Mouse (Mus musculus): ENCODE measurements around the gene Klhl35. TPM values are rescaled to one million over a fixed set of nuclear protein-coding genes. Genes with fewer than 3 reads are reported as not detected.
"Not testable (repeated sequence)": the region's sequence is repeated elsewhere in the genome, so short reads cannot be mapped to it uniquely, and the experiment has no call there.

The Klhl35 gene
- polyA plus RNA-seq, 1 experiment from 2014 or later = 0.76 TPM

- Histone ChIP-seq H3K4me3 (ENCODE audit: low read depth, low read length) (no peak overlapping the region), H3K9ac (ENCODE audit: low read depth, low read length) (no peak overlapping the region), H3K4me1 (replicated peaks; ENCODE audit: control insufficient read depth, insufficient read depth, low read length) (no peaks in the 10 kb centered on the region), H3K4me2 (replicated peaks; ENCODE audit: low read depth) (no peak overlapping the region), H3K36me3 (ENCODE audit: control insufficient read depth, insufficient read depth) (no peaks in the 10 kb centered on the region), H3K27ac (ENCODE audit: low read depth, low read length) (no peak overlapping the region), H3K27me3 (replicated peaks; ENCODE audit: control insufficient read depth, insufficient read depth, low read length) (no peaks in the 10 kb centered on the region), H3K9me3 (ENCODE audit: control insufficient read depth) (no peaks in the 10 kb centered on the region)
- 67% methylated on average over 5 of the region's 5 CpGs for WGBS
- no peak for TF ChIP-seq CTCF (IDR thresholded peaks at IDR 0.05; ENCODE audit: low read depth)
- no peak for ATAC-seq
Observed at GRCm38 (mm10) chr7:99489708-99490107, 23.9 kb downstream of the Klhl35 start.

GRCm38 (mm10) chr7:99499128-99499527 lies 33.3 kb downstream of the Klhl35 start:
- Histone ChIP-seq H3K27me3 (replicated peaks; ENCODE audit: control insufficient read depth, insufficient read depth, low read length) (no peaks in the 10 kb centered on the region), H3K4me1 (replicated peaks; ENCODE audit: control insufficient read depth, insufficient read depth, low read length) (no peaks in the 10 kb centered on the region), H3K9me3 (ENCODE audit: control insufficient read depth) (no peaks in the 10 kb centered on the region), H3K4me2 (replicated peaks; ENCODE audit: low read depth) (no peak overlapping the region), H3K9ac (ENCODE audit: low read depth, low read length) (no peak overlapping the region), H3K36me3 (ENCODE audit: control insufficient read depth, insufficient read depth) (no peaks in the 10 kb centered on the region), H3K27ac (ENCODE audit: low read depth, low read length) (no peak overlapping the region), H3K4me3 (ENCODE audit: low read depth, low read length) (no peak overlapping the region)
- 54% methylated on average over 1 of the region's 1 CpGs for WGBS
- TF ChIP-seq CTCF (IDR thresholded peaks at IDR 0.05; ENCODE audit: low read depth) = no peak
- ATAC-seq = no peak

GRCm38 (mm10) chr7:99500201-99500600 lies 34.4 kb downstream of the Klhl35 start:
- no peaks in the 10 kb centered on the region for H3K36me3 ChIP-seq (ENCODE audit: control insufficient read depth, insufficient read depth)
- TF ChIP-seq CTCF (IDR thresholded peaks at IDR 0.05; ENCODE audit: low read depth) = peak; percentile 98
- no peaks in the 10 kb centered on the region for H3K27me3 ChIP-seq (replicated peaks; ENCODE audit: control insufficient read depth, insufficient read depth, low read length)
- peak; percentile 41; the same call in 1 of the 2 replicates for ATAC-seq
- H3K4me3 ChIP-seq (ENCODE audit: low read depth, low read length) = no peak overlapping the region
- no peaks in the 10 kb centered on the region for H3K9me3 ChIP-seq (ENCODE audit: control insufficient read depth)
- H3K4me1 ChIP-seq (replicated peaks; ENCODE audit: control insufficient read depth, insufficient read depth, low read length) = no peaks in the 10 kb centered on the region
- no peak overlapping the region for H3K9ac ChIP-seq (ENCODE audit: low read depth, low read length)
- 4% methylated on average over 8 of the region's 8 CpGs for WGBS
- H3K4me2 ChIP-seq (replicated peaks; ENCODE audit: low read depth) = no peak overlapping the region
- H3K27ac ChIP-seq (ENCODE audit: low read depth, low read length) = no peak overlapping the region

- no peaks in the 10 kb centered on the region for H3K4me1 ChIP-seq (replicated peaks; ENCODE audit: control insufficient read depth, insufficient read depth, low read length)
- H3K4me2 ChIP-seq (replicated peaks; ENCODE audit: low read depth) = no peak overlapping the region
- no peak overlapping the region for H3K9ac ChIP-seq (ENCODE audit: low read depth, low read length)
- H3K27me3 ChIP-seq (replicated peaks; ENCODE audit: control insufficient read depth, insufficient read depth, low read length) = no peaks in the 10 kb centered on the region
- no peak overlapping the region for H3K4me3 ChIP-seq (ENCODE audit: low read depth, low read length)
- WGBS = 30% methylated on average over 5 of the region's 5 CpGs
- H3K27ac ChIP-seq (ENCODE audit: low read depth, low read length) = no peak overlapping the region
- no peak for ATAC-seq
- H3K36me3 ChIP-seq (ENCODE audit: control insufficient read depth, insufficient read depth) = no peaks in the 10 kb centered on the region
- no peaks in the 10 kb centered on the region for H3K9me3 ChIP-seq (ENCODE audit: control insufficient read depth)
- no peak for TF ChIP-seq CTCF (IDR thresholded peaks at IDR 0.05; ENCODE audit: low read depth)
Observed at GRCm38 (mm10) chr7:99500655-99501054, 34.9 kb downstream of the Klhl35 start.

GRCm38 (mm10) chr7:99501148-99501547 lies 35.3 kb downstream of the Klhl35 start:
- H3K27ac ChIP-seq (ENCODE audit: low read depth, low read length) = no peak overlapping the region
- no peak overlapping the region for H3K4me3 ChIP-seq (ENCODE audit: low read depth, low read length)
- no peaks in the 10 kb centered on the region for H3K36me3 ChIP-seq (ENCODE audit: control insufficient read depth, insufficient read depth)
- H3K9ac ChIP-seq (ENCODE audit: low read depth, low read length) = no peak overlapping the region
- no peaks in the 10 kb centered on the region for H3K27me3 ChIP-seq (replicated peaks; ENCODE audit: control insufficient read depth, insufficient read depth, low read length)
- 52% methylated on average over 1 of the region's 1 CpGs for WGBS
- no peak for ATAC-seq
- H3K4me2 ChIP-seq (replicated peaks; ENCODE audit: low read depth) = no peak overlapping the region
- no peaks in the 10 kb centered on the region for H3K4me1 ChIP-seq (replicated peaks; ENCODE audit: control insufficient read depth, insufficient read depth, low read length)
- H3K9me3 ChIP-seq (ENCODE audit: control insufficient read depth) = no peaks in the 10 kb centered on the region
- TF ChIP-seq CTCF (IDR thresholded peaks at IDR 0.05; ENCODE audit: low read depth) = no peak

- Histone ChIP-seq H3K4me2 (replicated peaks; ENCODE audit: low read depth) (no peak overlapping the region), H3K27me3 (replicated peaks; ENCODE audit: control insufficient read depth, insufficient read depth, low read length) (no peaks in the 10 kb centered on the region), H3K9me3 (ENCODE audit: control insufficient read depth) (0 out of 2 replicates have a peak, but pooled peaks cover 3% of the 10 kb centered on the region), H3K9ac (ENCODE audit: low read depth, low read length) (no peak overlapping the region), H3K4me3 (ENCODE audit: low read depth, low read length) (no peak overlapping the region), H3K4me1 (replicated peaks; ENCODE audit: control insufficient read depth, insufficient read depth, low read length) (no peaks in the 10 kb centered on the region), H3K27ac (ENCODE audit: low read depth, low read length) (no peak overlapping the region), H3K36me3 (ENCODE audit: control insufficient read depth, insufficient read depth) (no peaks in the 10 kb centered on the region)
- TF ChIP-seq CTCF (IDR thresholded peaks at IDR 0.05; ENCODE audit: low read depth) = no peak
- no peak for ATAC-seq
Observed at GRCm38 (mm10) chr7:99504556-99504955, 38.8 kb downstream of the Klhl35 start.

- H3K9me3 ChIP-seq (ENCODE audit: control insufficient read depth); H3K27ac ChIP-seq (ENCODE audit: low read depth, low read length); ATAC-seq; H3K9ac ChIP-seq (ENCODE audit: low read depth, low read length); H3K36me3 ChIP-seq (ENCODE audit: control insufficient read depth, insufficient read depth); H3K4me1 ChIP-seq (replicated peaks; ENCODE audit: control insufficient read depth, insufficient read depth, low read length); H3K27me3 ChIP-seq (replicated peaks; ENCODE audit: control insufficient read depth, insufficient read depth, low read length); H3K4me3 ChIP-seq (ENCODE audit: low read depth, low read length); H3K4me2 ChIP-seq (replicated peaks; ENCODE audit: low read depth): not testable (repeated sequence)
- WGBS = 10% methylated on average over 2 of the region's 2 CpGs
Observed at GRCm38 (mm10) chr7:99508187-99508586, 42.4 kb downstream of the Klhl35 start.
